Mouse (Mus musculus): ENCODE data around the gene Pygm. TPM values are rescaled to one million over a fixed set of nuclear protein-coding genes. Genes with fewer than 3 reads are reported as not detected.
A peak's percentile ranks its signal among the peaks of the same experiment; 100 is the strongest.

Pygm gene
- polyA plus RNA-seq, 1 experiment = 0.14 TPM

- Histone ChIP-seq H3K4me1 (ENCODE audit: control insufficient read depth) (peaks cover 5% of the 10 kb centered on the region), H3K27me3 (ENCODE audit: control insufficient read depth) (no peaks in the 10 kb centered on the region), H3K9me3 (ENCODE audit: control insufficient read depth, low read length) (no peaks in the 10 kb centered on the region), H3K4me3 (replicated peaks) (no peak overlapping the region), H3K36me3 (ENCODE audit: control insufficient read depth) (no peaks in the 10 kb centered on the region; the same call in 1 of the 2 replicates)
- TF ChIP-seq TAL1 (IDR thresholded peaks at IDR 0.05; ENCODE audit: low read length) (no peak), GATA1 (IDR thresholded peaks at IDR 0.05; ENCODE audit: low read length) (no peak)
Measured at GRCm38 (mm10) chr19:6409176-6409575, 25.0 kb downstream of the Pygm start.

GRCm38 (mm10) chr19:6409936-6410335, 25.7 kb downstream of the Pygm start:
- no peaks in the 10 kb centered on the region for H3K27me3 ChIP-seq (ENCODE audit: control insufficient read depth)
- TF ChIP-seq TAL1 (IDR thresholded peaks at IDR 0.05; ENCODE audit: low read length) = no peak
- no peak for TF ChIP-seq GATA1 (IDR thresholded peaks at IDR 0.05; ENCODE audit: low read length)
- no peaks in the 10 kb centered on the region; the same call in 1 of the 2 replicates for H3K36me3 ChIP-seq (ENCODE audit: control insufficient read depth)
- no peaks in the 10 kb centered on the region for H3K9me3 ChIP-seq (ENCODE audit: control insufficient read depth, low read length)
- H3K4me3 ChIP-seq (replicated peaks) = no peak overlapping the region
- H3K4me1 ChIP-seq (ENCODE audit: control insufficient read depth) = peaks cover under 1% of the 10 kb centered on the region

GRCm38 (mm10) chr19:6412798-6413197, 28.6 kb downstream of the Pygm start:
- no peaks in the 10 kb centered on the region for H3K9me3 ChIP-seq (ENCODE audit: control insufficient read depth, low read length)
- peaks cover 18% of the 10 kb centered on the region for H3K27me3 ChIP-seq (ENCODE audit: control insufficient read depth)
- H3K4me3 ChIP-seq (replicated peaks) = no peak overlapping the region
- no peaks in the 10 kb centered on the region for H3K4me1 ChIP-seq (ENCODE audit: control insufficient read depth)
- H3K36me3 ChIP-seq (ENCODE audit: control insufficient read depth) = no peaks in the 10 kb centered on the region; the same call in 1 of the 2 replicates
- no peak for TF ChIP-seq TAL1 (IDR thresholded peaks at IDR 0.05; ENCODE audit: low read length)
- TF ChIP-seq GATA1 (IDR thresholded peaks at IDR 0.05; ENCODE audit: low read length) = no peak

- H3K27me3 ChIP-seq (ENCODE audit: control insufficient read depth) = peaks cover 45% of the 10 kb centered on the region
- H3K36me3 ChIP-seq (ENCODE audit: control insufficient read depth) = no peaks in the 10 kb centered on the region
- H3K4me3 ChIP-seq (replicated peaks) = no peak overlapping the region
- H3K4me1 ChIP-seq (ENCODE audit: control insufficient read depth) = peaks cover 6% of the 10 kb centered on the region
- TF ChIP-seq GATA1 (IDR thresholded peaks at IDR 0.05; ENCODE audit: low read length) (no peak), TAL1 (IDR thresholded peaks at IDR 0.05; ENCODE audit: low read length) (no peak)
- no peaks in the 10 kb centered on the region for H3K9me3 ChIP-seq (ENCODE audit: control insufficient read depth, low read length)
Measured at GRCm38 (mm10) chr19:6415454-6415853, 31.3 kb downstream of the Pygm start.

GRCm38 (mm10) chr19:6416124-6416770, 32.0 kb downstream of the Pygm start:
- peaks cover 53% of the 10 kb centered on the region for H3K27me3 ChIP-seq (ENCODE audit: control insufficient read depth)
- H3K9me3 ChIP-seq (ENCODE audit: control insufficient read depth, low read length) = no peaks in the 10 kb centered on the region
- peaks cover 6% of the 10 kb centered on the region for H3K4me1 ChIP-seq (ENCODE audit: control insufficient read depth)
- no peak overlapping the region for H3K4me3 ChIP-seq (replicated peaks)
- no peak for TF ChIP-seq TAL1 (IDR thresholded peaks at IDR 0.05; ENCODE audit: low read length)
- no peak for TF ChIP-seq GATA1 (IDR thresholded peaks at IDR 0.05; ENCODE audit: low read length)
- H3K36me3 ChIP-seq (ENCODE audit: control insufficient read depth) = no peaks in the 10 kb centered on the region

GRCm38 (mm10) chr19:6416894-6417761, 32.9 kb downstream of the Pygm start:
- H3K4me3 ChIP-seq (replicated peaks) = no peak overlapping the region
- H3K27me3 ChIP-seq (ENCODE audit: control insufficient read depth) = peaks cover 54% of the 10 kb centered on the region
- TF ChIP-seq TAL1 (IDR thresholded peaks at IDR 0.05; ENCODE audit: low read length) (no peak), GATA1 (IDR thresholded peaks at IDR 0.05; ENCODE audit: low read length) (no peak)
- H3K36me3 ChIP-seq (ENCODE audit: control insufficient read depth) = no peaks in the 10 kb centered on the region
- H3K9me3 ChIP-seq (ENCODE audit: control insufficient read depth, low read length) = no peaks in the 10 kb centered on the region
- H3K4me1 ChIP-seq (ENCODE audit: control insufficient read depth) = peaks cover 6% of the 10 kb centered on the region

GRCm38 (mm10) chr19:6418233-6418879, 34.2 kb downstream of the Pygm start, which contains the start of gene Nrxn2:
Gene Nrxn2 (plus strand): TSS chr19:6418731.
- Histone ChIP-seq H3K4me3 (replicated peaks) (peak within 1 kb of the TSS; percentile 48), H3K36me3 (ENCODE audit: control insufficient read depth) (no peaks in the 10 kb centered on the region), H3K4me1 (ENCODE audit: control insufficient read depth) (peaks cover 6% of the 10 kb centered on the region), H3K9me3 (ENCODE audit: control insufficient read depth, low read length) (no peaks in the 10 kb centered on the region), H3K27me3 (ENCODE audit: control insufficient read depth) (peaks cover 56% of the 10 kb centered on the region)
- TF ChIP-seq TAL1 (IDR thresholded peaks at IDR 0.05; ENCODE audit: low read length) = no peak
- TF ChIP-seq GATA1 (IDR thresholded peaks at IDR 0.05; ENCODE audit: low read length) = no peak

GRCm38 (mm10) chr19:6418984-6419692, 34.9 kb downstream of the Pygm start:
- peaks cover 62% of the 10 kb centered on the region for H3K27me3 ChIP-seq (ENCODE audit: control insufficient read depth)
- TF ChIP-seq GATA1 (IDR thresholded peaks at IDR 0.05; ENCODE audit: low read length) = no peak
- H3K4me1 ChIP-seq (ENCODE audit: control insufficient read depth) = peaks cover 6% of the 10 kb centered on the region
- no peak overlapping the region for H3K4me3 ChIP-seq (replicated peaks)
- no peaks in the 10 kb centered on the region for H3K36me3 ChIP-seq (ENCODE audit: control insufficient read depth)
- no peaks in the 10 kb centered on the region for H3K9me3 ChIP-seq (ENCODE audit: control insufficient read depth, low read length)
